Mouse (Mus musculus): ENCODE measurements around the gene Taf5l. TPM values are rescaled to one million over a fixed set of nuclear protein-coding genes. Genes with fewer than 3 reads are reported as not detected.
"Not testable (repeated sequence)": the region's sequence is repeated elsewhere in the genome, so short reads cannot be mapped to it uniquely, and the experiment has no call there.

Taf5l gene
- total RNA-seq, 2 experiments from 2014 or later = 22.3 to 22.7 TPM

GRCm38 (mm10) chr8:124019782-124020181, 1.4 kb downstream of the Taf5l start:
- DNase-seq (ENCODE audit: low spot score in 2 of 2) = no peak

- DNase-seq (ENCODE audit: low spot score in 2 of 2) = no peak
Measured at GRCm38 (mm10) chr8:124014751-124015150, 6.4 kb downstream of the Taf5l start.

- DNase-seq (ENCODE audit: low spot score in 2 of 2) = not testable (repeated sequence)
Measured at GRCm38 (mm10) chr8:124014299-124014698, 6.9 kb downstream of the Taf5l start.

GRCm38 (mm10) chr8:124011989-124012586, 9.1 kb downstream of the Taf5l start:
- DNase-seq (ENCODE audit: low spot score in 2 of 2) = no peak

- no peak for DNase-seq (ENCODE audit: low spot score in 2 of 2)
Measured at GRCm38 (mm10) chr8:124011580-124011979, 9.6 kb downstream of the Taf5l start.

- DNase-seq (ENCODE audit: low spot score in 2 of 2) = no peak
Measured at GRCm38 (mm10) chr8:124007829-124008228, 13.4 kb downstream of the Taf5l start.

- DNase-seq (ENCODE audit: low spot score in 2 of 2) = no peak
Measured at GRCm38 (mm10) chr8:124002546-124003108, 18.6 kb downstream of the Taf5l start.

- DNase-seq (ENCODE audit: low spot score in 2 of 2) = peak in 1 of 2 experiments; percentile 16
Measured at GRCm38 (mm10) chr8:123999568-123999967, 21.6 kb downstream of the Taf5l start.

- no peak for DNase-seq (ENCODE audit: low spot score in 2 of 2)
Measured at GRCm38 (mm10) chr8:123993997-123994396, 27.2 kb downstream of the Taf5l start.

GRCm38 (mm10) chr8:123993597-123993996, 27.6 kb downstream of the Taf5l start:
- no peak for DNase-seq (ENCODE audit: low spot score in 2 of 2)

GRCm38 (mm10) chr8:123992587-123992986, 28.6 kb downstream of the Taf5l start:
- DNase-seq (ENCODE audit: low spot score in 2 of 2) = no peak

- no peak for DNase-seq (ENCODE audit: low spot score in 2 of 2)
Measured at GRCm38 (mm10) chr8:123990277-123991049, 30.7 kb downstream of the Taf5l start.

GRCm38 (mm10) chr8:123989128-123989527, 32.1 kb downstream of the Taf5l start:
- no peak for DNase-seq (ENCODE audit: low spot score in 2 of 2)

- no peak for DNase-seq (ENCODE audit: low spot score in 2 of 2)
Measured at GRCm38 (mm10) chr8:123988605-123989038, 32.6 kb downstream of the Taf5l start.

- DNase-seq (ENCODE audit: low spot score in 2 of 2) = peak; percentile 90 to 91
Measured at GRCm38 (mm10) chr8:123982826-123983400, 38.3 kb downstream of the Taf5l start, which contains the start of gene Abcb10. Gene Abcb10, minus strand, starts transcription at chr8:123983122.

GRCm38 (mm10) chr8:123982291-123982793, 38.9 kb downstream of the Taf5l start:
- DNase-seq (ENCODE audit: low spot score in 2 of 2) = no peak

- DNase-seq (ENCODE audit: low spot score in 2 of 2) = no peak
Measured at GRCm38 (mm10) chr8:123981674-123982073, 39.5 kb downstream of the Taf5l start.

- no peak for DNase-seq (ENCODE audit: low spot score in 2 of 2)
Measured at GRCm38 (mm10) chr8:123980239-123980638, 41.0 kb downstream of the Taf5l start.

GRCm38 (mm10) chr8:123978926-123979325, 42.3 kb downstream of the Taf5l start:
- DNase-seq (ENCODE audit: low spot score in 2 of 2) = no peak

GRCm38 (mm10) chr8:123978166-123978838, 42.9 kb downstream of the Taf5l start:
- DNase-seq (ENCODE audit: low spot score in 2 of 2) = no peak

- DNase-seq (ENCODE audit: low spot score in 2 of 2) = no peak
Measured at GRCm38 (mm10) chr8:123977499-123977898, 43.7 kb downstream of the Taf5l start.

Measured in adrenal gland, adult 18-20 months (tissue).